Mouse (Mus musculus) kidney, embryonic 15.5 days (tissue): ENCODE measurements around the gene Il10rb. TPM values are rescaled to one million over a fixed set of nuclear protein-coding genes. Genes with fewer than 3 reads are reported as not detected.

Experiments
- ATAC-seq: fragments of 200-750 bp; cut with Nextera tagmentation; replicated peaks from 2 replicates; pipeline ENCODE4 v1.8.0; 2017; ENCODE audit warnings: moderate TSS enrichment; ENCODE audit not compliant: low FRiP score
- H3K27ac ChIP-seq: fragments of 300-500 bp; sonication (generic); 2 replicates; pipeline ENCODE4 v1.5.1; 2015; ENCODE audit warnings: mild to moderate bottlenecking, inconsistent platforms
- H3K27me3 ChIP-seq: fragments of 300-500 bp; sonication (generic); 2 replicates; pipeline ENCODE4 v1.6.1; 2015; ENCODE audit warnings: inconsistent platforms
- H3K36me3 ChIP-seq: fragments of 300-500 bp; sonication (generic); 2 replicates; pipeline ENCODE4 v1.6.1; 2015; ENCODE audit warnings: inconsistent platforms
- H3K4me1 ChIP-seq: fragments of 300-500 bp; sonication (generic); 2 replicates; pipeline ENCODE4 v1.6.1; 2015; ENCODE audit warnings: inconsistent platforms
- H3K4me2 ChIP-seq: fragments of 300-500 bp; sonication (generic); 2 replicates; pipeline ENCODE4 v1.6.1; 2015; ENCODE audit warnings: moderate library complexity, mild to moderate bottlenecking, inconsistent platforms
- H3K4me3 ChIP-seq: fragments of 300-500 bp; sonication (generic); replicated peaks from 2 replicates; pipeline ENCODE4 v1.5.1; 2015; ENCODE audit warnings: mild to moderate bottlenecking, inconsistent platforms
- H3K9ac ChIP-seq: fragments of 300-500 bp; sonication (generic); 2 replicates; pipeline ENCODE4 v1.6.1; 2015; ENCODE audit warnings: mild to moderate bottlenecking, inconsistent platforms
- H3K9me3 ChIP-seq: fragments of 300-500 bp; sonication (generic); replicated peaks from 2 replicates; pipeline ENCODE4 v1.6.1; 2016; ENCODE audit warnings: inconsistent platforms
- WGBS: fragments of 180-500 bp; shearing (Covaris S2); methylation state at CpG from one replicate; pipeline ENCODE4 v1.1.7; 2015; ENCODE audit warnings: mixed read lengths; 5-methylcytosine and 5-hydroxymethylcytosine counted together
- polyA plus RNA-seq: library from polyadenylated mRNA; unstranded; fragments of >200 nt; fragmentation: Nextera tagmentation; extraction: Ambion mirVana; gene quantifications from 2 replicates; pipeline ENCODE4 v1.2.1, GENCODE M21; 2015

Gene Il10rb
- 29.9 and 31.0 TPM in 2 replicates for polyA plus RNA-seq

DNA sequence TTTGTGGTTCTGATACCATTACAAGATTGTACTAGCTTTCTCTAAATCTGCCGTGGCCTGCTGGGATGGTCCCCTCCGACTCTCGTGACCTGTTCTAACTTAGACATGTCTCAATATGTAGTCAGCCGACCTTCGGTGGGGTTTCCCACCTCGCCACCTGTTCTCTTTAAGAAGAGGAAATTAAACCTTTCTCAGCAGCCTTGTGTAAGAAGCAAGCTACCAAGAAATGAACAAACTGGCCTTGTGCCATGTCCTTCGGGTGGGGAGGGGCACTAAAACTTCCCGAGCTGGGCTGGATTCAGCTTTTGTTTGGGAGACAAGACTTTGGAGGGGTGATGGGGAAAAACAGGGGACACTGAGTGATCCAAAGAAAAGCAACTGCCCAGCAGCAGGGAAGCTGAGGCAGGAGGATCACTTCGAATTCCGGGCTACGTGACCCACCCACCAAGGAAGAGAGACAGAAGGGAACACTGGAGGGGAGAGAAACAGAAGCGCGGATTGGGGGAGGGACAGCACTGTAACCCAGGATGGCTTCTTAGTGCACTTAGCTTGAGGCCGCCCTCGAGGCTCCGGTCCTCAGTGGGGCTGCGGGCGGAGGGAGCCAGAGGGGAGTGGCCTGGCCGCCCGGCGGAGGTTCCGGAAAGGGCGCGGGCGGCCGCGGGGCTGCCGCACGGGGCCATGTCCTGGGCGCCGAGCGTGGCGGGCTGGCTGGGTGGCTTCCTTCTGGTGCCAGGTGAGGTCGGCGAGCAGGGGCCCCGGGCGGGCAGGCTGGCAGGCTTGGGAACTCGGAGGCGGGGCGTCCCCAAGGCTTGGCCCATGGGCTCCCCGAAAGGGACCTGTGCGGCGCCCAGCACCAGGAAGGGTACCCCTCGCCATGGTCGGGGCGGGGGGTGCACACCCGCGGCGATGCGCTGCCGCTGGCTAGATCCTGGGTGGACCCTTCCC is at the start of gene Il10rb:
Il10rb (plus strand) TSS at position 525 of the 945 bp plus-strand sequence.
- ATAC-seq: peak; percentile 93

GRCm38 (mm10) chr16:91356760-91357525 is 49.0 kb upstream of the Il10rb start:
- WGBS: 70% methylated on average over 10 of the region's 10 CpGs
- Histone ChIP-seq H3K27ac (no peak overlapping the region), H3K9ac (no peak overlapping the region), H3K9me3 (no peaks in the 10 kb centered on the region), H3K36me3 (no peaks in the 10 kb centered on the region), H3K4me2 (no peak overlapping the region), H3K27me3 (peaks cover 33% of the 10 kb centered on the region), H3K4me1 (peaks cover 13% of the 10 kb centered on the region), H3K4me3 (no peak overlapping the region)
- no peak for ATAC-seq

More for the DNA sequence above, at the start of gene Il10rb:
- H3K4me2 ChIP-seq: peak within 1 kb of the TSS; percentile 93
- H3K27ac ChIP-seq: peak within 1 kb of the TSS; percentile 80
- H3K9ac ChIP-seq: peak within 1 kb of the TSS; percentile 73
- no peaks in the 10 kb centered on the region for H3K9me3 ChIP-seq
- peaks cover 17% of the 10 kb centered on the region; the same call in 1 of the 2 replicates for H3K36me3 ChIP-seq
- WGBS: 4% methylated on average over 51 of the region's 51 CpGs
- H3K27me3 ChIP-seq: no peaks in the 10 kb centered on the region
- H3K4me1 ChIP-seq: peaks cover 38% of the 10 kb centered on the region
- H3K4me3 ChIP-seq: peak within 1 kb of the TSS; percentile 67

DNA sequence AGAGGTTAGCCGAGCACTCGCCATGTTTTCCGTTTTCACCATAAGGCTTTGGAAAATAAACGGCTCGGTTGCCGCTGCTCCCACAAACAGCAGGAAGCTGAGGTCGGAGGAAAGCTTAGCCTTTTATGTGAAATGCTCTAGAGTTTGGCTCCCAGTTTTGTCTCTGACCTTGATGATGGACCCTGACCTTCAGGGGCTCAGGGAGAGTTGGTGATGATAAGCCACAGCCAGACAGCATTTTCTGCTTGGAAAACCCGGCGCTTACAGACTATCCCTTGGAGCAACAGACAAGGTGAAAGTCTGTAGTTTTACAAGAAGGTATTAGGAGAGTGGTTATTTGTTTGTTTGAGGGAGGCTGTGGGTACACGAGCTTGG is 48.5 kb upstream of the Il10rb start:
- Histone ChIP-seq H3K9me3 (no peaks in the 10 kb centered on the region), H3K4me1 (peaks cover 18% of the 10 kb centered on the region), H3K4me2 (no peak overlapping the region), H3K27me3 (peaks cover 29% of the 10 kb centered on the region), H3K36me3 (no peaks in the 10 kb centered on the region), H3K27ac (no peak overlapping the region), H3K9ac (no peak overlapping the region), H3K4me3 (no peak overlapping the region)
- WGBS: 41% methylated on average over 10 of the region's 10 CpGs
- ATAC-seq: no peak

DNA sequence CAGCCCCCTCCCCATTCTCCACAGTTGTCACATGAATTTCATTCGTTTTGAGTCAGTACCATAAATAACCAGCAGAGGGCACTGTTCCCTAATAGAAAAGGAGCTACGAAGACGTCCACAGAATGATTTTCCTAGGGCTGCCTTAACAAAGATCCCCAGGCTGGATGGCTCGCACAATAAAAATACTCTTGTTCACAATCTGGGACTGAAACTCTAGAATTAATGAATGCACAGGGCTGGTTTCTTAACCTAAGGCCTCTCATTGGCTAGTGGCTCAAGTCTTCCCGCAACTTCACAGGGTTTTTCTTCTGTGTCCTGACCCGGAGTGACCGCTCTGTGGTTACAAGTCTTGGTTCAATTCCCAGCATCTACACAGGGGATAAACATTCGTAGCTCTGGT is 47.4 kb upstream of the Il10rb start:
- H3K9me3 ChIP-seq: no peaks in the 10 kb centered on the region
- no peak overlapping the region for H3K27ac ChIP-seq
- H3K4me3 ChIP-seq: no peak overlapping the region
- 34% methylated on average over 8 of the region's 8 CpGs for WGBS
- no peak overlapping the region for H3K9ac ChIP-seq
- no peak overlapping the region for H3K4me2 ChIP-seq
- peaks cover 18% of the 10 kb centered on the region for H3K27me3 ChIP-seq
- ATAC-seq: no peak
- H3K4me1 ChIP-seq: peaks cover 27% of the 10 kb centered on the region
- no peaks in the 10 kb centered on the region for H3K36me3 ChIP-seq

DNA sequence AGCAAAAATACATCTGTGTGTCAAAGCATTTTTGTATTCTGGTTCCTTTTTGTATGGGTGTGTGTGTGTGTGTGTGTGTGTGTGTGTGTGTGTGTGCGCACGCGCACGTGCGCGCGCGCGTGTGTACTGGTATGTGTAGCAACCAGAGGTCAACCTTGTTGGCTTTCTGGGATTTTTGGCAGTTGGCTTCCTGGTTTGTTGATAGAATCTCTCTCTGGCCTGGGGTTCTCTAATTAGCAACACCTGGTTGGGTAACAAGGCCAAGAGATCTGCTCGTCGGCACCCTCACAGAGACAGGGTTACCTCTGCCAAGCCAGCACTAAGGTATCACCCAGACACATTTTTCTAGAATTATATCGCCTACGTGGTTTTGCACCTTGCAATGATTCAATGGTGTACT is 46.4 kb upstream of the Il10rb start:
- Histone ChIP-seq H3K4me1 (peaks cover 36% of the 10 kb centered on the region), H3K36me3 (no peaks in the 10 kb centered on the region), H3K4me3 (no peak overlapping the region), H3K27ac (no peak overlapping the region), H3K27me3 (peaks cover 9% of the 10 kb centered on the region; the same call in 1 of the 2 replicates), H3K9ac (no peak overlapping the region), H3K4me2 (no peak overlapping the region), H3K9me3 (no peaks in the 10 kb centered on the region)
- ATAC-seq: no peak
- 92% methylated on average over 13 of the region's 13 CpGs for WGBS

DNA sequence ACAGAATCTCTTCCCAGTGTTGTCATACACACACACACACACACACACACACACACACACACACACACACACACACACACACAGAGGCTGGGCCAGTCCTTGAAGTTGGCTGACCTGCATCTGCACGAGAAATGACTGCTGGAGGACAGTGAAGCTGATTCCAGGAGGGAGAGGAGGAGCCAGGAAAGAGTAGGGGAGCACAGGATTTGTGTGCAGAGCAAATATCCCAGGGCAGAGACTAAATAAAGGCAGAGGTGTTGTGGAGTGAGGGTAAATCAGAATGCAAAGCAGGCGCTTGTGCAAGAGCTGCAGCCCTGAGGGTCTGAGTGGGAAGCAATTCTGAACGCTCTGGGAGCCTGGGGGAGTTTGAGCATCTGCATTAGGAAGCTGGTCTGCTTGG is 45.8 kb upstream of the Il10rb start:
- no peak for ATAC-seq
- H3K36me3 ChIP-seq: no peaks in the 10 kb centered on the region
- WGBS: 51% methylated on average over 3 of the region's 3 CpGs
- no peaks in the 10 kb centered on the region for H3K9me3 ChIP-seq
- no peak overlapping the region for H3K4me3 ChIP-seq
- no peak overlapping the region for H3K9ac ChIP-seq
- no peak overlapping the region for H3K4me2 ChIP-seq
- peaks cover 37% of the 10 kb centered on the region for H3K4me1 ChIP-seq
- no peak overlapping the region for H3K27ac ChIP-seq
- H3K27me3 ChIP-seq: 0 out of 2 replicates have a peak, but pooled peaks cover 3% of the 10 kb centered on the region

DNA sequence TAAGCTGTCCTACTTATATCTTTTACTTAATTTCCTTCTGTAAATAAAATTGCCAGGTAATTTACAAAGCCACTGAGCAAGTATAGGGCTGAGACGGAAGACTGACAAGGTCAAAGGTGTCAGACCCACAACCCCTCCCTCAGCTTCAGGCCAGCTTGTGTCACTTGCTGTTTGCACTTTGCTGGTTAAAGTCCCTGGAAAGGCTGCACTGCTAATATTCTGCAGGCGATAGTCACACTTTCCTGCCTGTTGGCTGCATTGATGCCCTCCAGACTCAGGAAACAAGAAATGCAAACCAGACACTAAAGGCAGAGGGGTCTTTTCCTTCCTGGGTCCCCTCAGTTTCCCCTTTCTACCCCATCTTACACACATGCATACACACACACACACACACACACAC is 44.0 kb upstream of the Il10rb start:
- Histone ChIP-seq H3K4me2 (no peak overlapping the region), H3K27me3 (no peaks in the 10 kb centered on the region), H3K36me3 (no peaks in the 10 kb centered on the region), H3K4me1 (peaks cover 40% of the 10 kb centered on the region), H3K9ac (no peak overlapping the region), H3K4me3 (no peak overlapping the region), H3K27ac (peak overlapping the region; percentile 90), H3K9me3 (no peaks in the 10 kb centered on the region)
- 46% methylated on average over 2 of the region's 2 CpGs for WGBS
- no peak for ATAC-seq

DNA sequence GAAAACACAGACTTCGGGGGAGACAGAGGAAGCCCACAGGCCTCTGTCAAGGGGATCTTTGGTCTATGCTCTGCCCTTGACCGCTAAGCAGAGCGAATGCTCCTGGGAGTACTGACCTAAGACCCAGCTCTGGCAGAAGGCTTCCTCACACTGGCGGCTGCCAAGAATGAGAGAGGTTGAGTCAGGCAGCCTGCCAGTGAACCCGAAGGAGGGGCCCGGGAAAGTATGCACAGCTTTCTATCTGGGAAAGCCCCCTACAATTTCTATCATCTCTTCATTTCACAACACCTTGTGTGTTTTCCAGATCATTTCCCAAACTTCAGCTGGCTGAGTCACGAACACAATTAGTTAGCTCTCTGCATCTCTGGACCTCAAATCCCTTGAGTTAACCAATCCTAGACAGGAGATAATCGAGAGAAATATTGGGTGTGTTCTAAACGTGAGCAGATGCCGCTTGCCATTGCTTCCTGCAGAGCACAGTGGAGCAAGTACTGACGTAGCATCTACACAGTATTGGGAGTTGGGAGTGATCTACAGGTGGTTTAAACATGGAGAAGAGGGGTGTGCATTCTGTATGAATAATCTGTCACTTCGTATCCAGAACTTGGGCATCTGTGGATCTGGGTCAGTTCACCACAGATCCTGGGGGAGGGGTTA is 43.2 kb upstream of the Il10rb start:
- Histone ChIP-seq H3K36me3 (no peaks in the 10 kb centered on the region), H3K9me3 (no peaks in the 10 kb centered on the region), H3K9ac (no peak overlapping the region; the same call in 1 of the 2 replicates), H3K4me1 (peaks cover 33% of the 10 kb centered on the region), H3K27me3 (no peaks in the 10 kb centered on the region), H3K4me3 (no peak overlapping the region), H3K4me2 (peak overlapping the region; percentile 19; the same call in 1 of the 2 replicates), H3K27ac (peak overlapping the region; percentile 90)
- WGBS: 46% methylated on average over 12 of the region's 12 CpGs
- no peak for ATAC-seq

DNA sequence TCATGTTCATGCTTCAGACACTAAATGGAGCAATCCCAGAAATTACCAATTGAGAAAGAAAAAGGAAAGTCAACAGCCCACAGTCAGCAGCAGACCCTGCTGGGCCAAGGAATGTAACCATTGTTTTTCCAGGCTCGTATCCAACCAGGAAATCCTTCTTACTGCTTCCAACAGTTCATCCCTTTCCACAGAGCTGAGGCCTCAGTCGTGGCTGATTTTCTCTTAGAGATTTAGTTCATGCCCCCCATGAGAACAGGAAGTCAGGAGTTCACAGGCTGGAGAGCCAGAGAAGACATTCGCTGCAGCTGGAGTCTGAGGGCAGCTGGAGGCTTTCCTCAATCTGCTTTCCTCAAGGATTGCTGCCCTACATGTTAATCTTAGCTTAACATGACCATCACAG is 42.5 kb upstream of the Il10rb start:
- no peak overlapping the region for H3K4me3 ChIP-seq
- H3K4me2 ChIP-seq: 0 out of 2 replicates have a peak overlapping the region, but pooled peaks have one; percentile 19
- ATAC-seq: peak; percentile 79
- H3K4me1 ChIP-seq: peaks cover 33% of the 10 kb centered on the region
- H3K27ac ChIP-seq: peak overlapping the region; percentile 90
- no peak overlapping the region for H3K9ac ChIP-seq
- H3K9me3 ChIP-seq: no peaks in the 10 kb centered on the region
- WGBS: 27% methylated on average over 3 of the region's 3 CpGs
- H3K27me3 ChIP-seq: no peaks in the 10 kb centered on the region
- no peaks in the 10 kb centered on the region for H3K36me3 ChIP-seq

DNA sequence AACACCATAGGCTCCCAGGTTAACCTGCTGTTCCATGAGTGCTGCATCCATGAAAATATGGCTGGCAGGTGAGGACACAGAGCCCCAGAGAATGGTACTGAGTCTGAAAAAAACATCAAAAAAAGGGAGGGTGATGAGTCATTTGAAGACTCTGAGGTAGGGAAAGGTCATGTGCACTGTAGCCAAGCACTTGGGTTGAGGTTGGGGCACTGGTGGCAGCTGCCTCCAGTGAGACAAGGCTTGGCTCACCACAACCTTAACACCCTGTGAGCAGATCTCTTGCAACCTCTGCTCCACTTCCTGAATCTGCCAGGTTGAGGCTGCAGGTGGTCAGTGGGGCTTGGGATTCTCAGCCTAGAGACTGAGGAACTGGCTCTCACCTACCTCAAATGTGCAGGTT is 39.4 kb upstream of the Il10rb start:
- Histone ChIP-seq H3K4me1 (peaks cover 28% of the 10 kb centered on the region), H3K9me3 (no peaks in the 10 kb centered on the region), H3K4me3 (no peak overlapping the region), H3K36me3 (no peaks in the 10 kb centered on the region), H3K27ac (no peak overlapping the region), H3K27me3 (no peaks in the 10 kb centered on the region), H3K4me2 (no peak overlapping the region), H3K9ac (no peak overlapping the region)
- no peak for ATAC-seq

- Histone ChIP-seq H3K27ac (no peak overlapping the region), H3K9me3 (no peaks in the 10 kb centered on the region), H3K4me3 (no peak overlapping the region), H3K27me3 (no peaks in the 10 kb centered on the region), H3K4me1 (peaks cover 26% of the 10 kb centered on the region), H3K4me2 (no peak overlapping the region), H3K36me3 (no peaks in the 10 kb centered on the region), H3K9ac (no peak overlapping the region)
- 73% methylated on average over 2 of the region's 2 CpGs for WGBS
- no peak for ATAC-seq
These were observed 38.9 kb upstream of the Il10rb start for GRCm38 (mm10) chr16:91367066-91367465.
